Mouse (Mus musculus) G1E (cell line): ENCODE measurements around the gene Nckap5.

Experiments
- CTCF ChIP-seq: IDR thresholded peaks from 2 replicates; pipeline ENCODE4 v1.5.1; 2012; ENCODE audit warnings: low read depth, low read length, inconsistent platforms, mixed read lengths
- GATA1 ChIP-seq: IDR thresholded peaks from 2 replicates; pipeline ENCODE4 v1.6.1; 2012; ENCODE audit warnings: borderline replicate concordance, low read length, inconsistent platforms, mixed read lengths
- GATA2 ChIP-seq: IDR thresholded peaks from 2 replicates; pipeline ENCODE4 v1.6.1; 2012; ENCODE audit warnings: low read depth, low read length, inconsistent platforms, borderline replicate concordance
- POLR2AphosphoS5 ChIP-seq: IDR thresholded peaks from 2 replicates; pipeline ENCODE4 v1.6.1; 2012; ENCODE audit warnings: low read depth, low read length, inconsistent platforms; ENCODE audit not compliant: insufficient replicate concordance
- TAL1 ChIP-seq: conservative IDR thresholded peaks from 2 replicates; pipeline ENCODE4 v1.6.1; 2012; ENCODE audit warnings: low read depth, low read length, inconsistent platforms, mixed read lengths

DNA sequence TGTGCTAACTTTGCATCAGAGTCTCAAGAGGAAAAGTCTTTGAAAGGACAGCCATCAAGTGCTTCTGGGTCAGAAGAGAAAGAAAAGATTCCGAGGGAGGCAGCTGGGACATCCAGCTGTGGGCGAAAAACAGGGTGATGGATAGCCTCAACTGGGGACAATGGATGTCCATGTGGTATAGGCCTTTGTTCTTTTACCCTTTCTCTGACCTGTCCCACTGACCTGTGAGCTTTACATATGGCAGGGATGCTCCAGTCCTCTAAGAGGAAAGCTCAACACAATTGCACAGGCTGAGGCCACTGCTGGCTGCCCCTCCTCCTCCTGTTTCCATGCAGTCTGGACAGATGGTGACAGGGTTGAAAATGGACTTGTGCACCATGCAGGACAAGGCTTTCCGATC, 31.2 kb upstream of the Nckap5 start:
- no peak for TF ChIP-seq CTCF
- TF ChIP-seq GATA1, result no peak
- TF ChIP-seq TAL1, result no peak
- TF ChIP-seq GATA2, result no peak
- TF ChIP-seq POLR2AphosphoS5, result no peak
